Mouse (Mus musculus) MEL (cell line): ENCODE data around the gene Mogat1. TPM values are rescaled to one million over a fixed set of nuclear protein-coding genes. Genes with fewer than 3 reads are reported as not detected.
A peak's percentile ranks its signal among the peaks of the same experiment; 100 is the strongest.

ENCODE experiments used
- DNase-seq: peaks from one replicate; pipeline ENCODE4 v3.0.0; 2011; ENCODE audit warnings: low read depth, low spot score
- H3K27ac ChIP-seq: 2 replicates; pipeline ENCODE4 v1.5.1; 2012; ENCODE audit warnings: low read depth, mild to moderate bottlenecking, control low read depth, low read length, moderate library complexity; ENCODE audit not compliant: control insufficient read depth
- H3K27me3 ChIP-seq, 2 experiments: fragments of 150-350 bp in 1 of 2; sonication (generic) in 1 of 2; 2 replicates each; pipeline ENCODE4 v1.6.1; 2012; ENCODE audit warnings: low read length in 2 of 2, mild to moderate bottlenecking in 2 of 2, improper control_type of control experiment in 1 of 2, moderate library complexity in 1 of 2; ENCODE audit not compliant: insufficient read depth in 2 of 2, control insufficient read depth in 1 of 2
- H3K36me3 ChIP-seq, 2 experiments: 2 replicates each; pipeline ENCODE4 v1.6.1; 2012 to 2014; ENCODE audit warnings: low read length in 2 of 2, improper control_type of control experiment in 1 of 2, inconsistent platforms in 1 of 2, mild to moderate bottlenecking in 1 of 2; ENCODE audit not compliant: insufficient read depth in 2 of 2, control insufficient read depth in 1 of 2
- H3K4me1 ChIP-seq, 2 experiments: fragments of 150-350 bp in 1 of 2; sonication (generic) in 1 of 2; 2 replicates each; pipeline ENCODE4 v1.6.1; 2012; ENCODE audit warnings: low read length in 2 of 2, improper control_type of control experiment in 1 of 2, mild to moderate bottlenecking in 1 of 2; ENCODE audit not compliant: insufficient read depth in 2 of 2, control insufficient read depth in 1 of 2
- H3K4me3 ChIP-seq, 2 experiments: fragments of 150-350 bp in 1 of 2; sonication (generic) in 1 of 2; 2 replicates each; pipeline ENCODE4 v1.5.1; 2012; ENCODE audit warnings: low read depth in 2 of 2, low read length in 2 of 2, mild to moderate bottlenecking in 2 of 2, moderate library complexity in 2 of 2, control low read depth in 1 of 2, improper control_type of control experiment in 1 of 2; ENCODE audit not compliant: control insufficient read depth in 1 of 2, insufficient read depth in 1 of 2
- H3K79me2 ChIP-seq: 2 replicates; pipeline ENCODE4 v1.6.1; 2012; ENCODE audit warnings: mild to moderate bottlenecking, low read length, moderate library complexity; ENCODE audit not compliant: control insufficient read depth, poor library complexity, insufficient read depth
- H3K9ac ChIP-seq: 2 replicates; pipeline ENCODE4 v1.6.1; 2012; ENCODE audit warnings: low read depth, mild to moderate bottlenecking, control low read depth, low read length, moderate library complexity; ENCODE audit not compliant: control insufficient read depth, poor library complexity, severe bottlenecking
- H3K9me3 ChIP-seq: fragments of 150-350 bp; sonication (generic); replicated peaks from 2 replicates; pipeline ENCODE4 v1.6.1; 2012; ENCODE audit warnings: mild to moderate bottlenecking, low read length, improper control_type of control experiment, moderate library complexity; ENCODE audit not compliant: insufficient read depth
- BHLHE40 ChIP-seq: IDR thresholded peaks from 2 replicates; pipeline ENCODE4 v1.6.1; 2012; ENCODE audit warnings: low read depth, mild to moderate bottlenecking, inconsistent platforms, low read length, improper control_type of control experiment, borderline replicate concordance
- CHD1 ChIP-seq: IDR thresholded peaks from 2 replicates; pipeline ENCODE4 v1.6.1; 2012; ENCODE audit warnings: low read depth, mild to moderate bottlenecking, inconsistent platforms, low read length, improper control_type of control experiment
- CHD2 ChIP-seq: IDR thresholded peaks from 2 replicates; pipeline ENCODE4 v1.6.1; 2011; ENCODE audit warnings: low read length, improper control_type of control experiment
- CTCF ChIP-seq, 3 experiments: IDR thresholded peaks in 2 of 3; conservative IDR thresholded peaks in 1 of 3; 2 replicates each; pipeline ENCODE4 v1.5.1; 2011 to 2012; ENCODE audit warnings: low read length in 3 of 3, low read depth in 2 of 3, mild to moderate bottlenecking in 2 of 3, improper control_type of control experiment in 1 of 3, inconsistent platforms in 1 of 3, mixed read lengths in 1 of 3, moderate library complexity in 1 of 3; ENCODE audit not compliant: control insufficient read depth in 1 of 3, insufficient read depth in 1 of 3, poor library complexity in 1 of 3, severe bottlenecking in 1 of 3
- E2F4 ChIP-seq: IDR thresholded peaks from 2 replicates; pipeline ENCODE4 v1.6.1; 2011; ENCODE audit warnings: low read depth, low read length, improper control_type of control experiment, borderline replicate concordance
- GATA1 ChIP-seq: IDR thresholded peaks from 2 replicates; pipeline ENCODE4 v1.6.1; 2011; ENCODE audit warnings: low read depth, low read length, improper control_type of control experiment
- JUND ChIP-seq: IDR thresholded peaks from 2 replicates; pipeline ENCODE4 v1.6.1; 2011; ENCODE audit warnings: low read depth, mild to moderate bottlenecking, improper control_type of control experiment, low read length
- MAFK ChIP-seq: IDR thresholded peaks from 2 replicates; pipeline ENCODE4 v1.6.1; 2011; ENCODE audit warnings: low read depth, mild to moderate bottlenecking, low read length, improper control_type of control experiment, borderline replicate concordance
- MAZ ChIP-seq: IDR thresholded peaks from 2 replicates; pipeline ENCODE4 v1.6.1; 2012; ENCODE audit warnings: low read depth, mild to moderate bottlenecking, inconsistent platforms, low read length, improper control_type of control experiment
- MEF2A ChIP-seq: IDR thresholded peaks from 2 replicates; pipeline ENCODE4 v1.6.1; 2014; ENCODE audit warnings: low read depth, mild to moderate bottlenecking, inconsistent platforms, low read length, improper control_type of control experiment; ENCODE audit not compliant: poor library complexity, insufficient replicate concordance, severe bottlenecking; ENCODE audit errors: extremely low read depth
- MYB ChIP-seq: IDR thresholded peaks from 2 replicates; pipeline ENCODE4 v1.6.1; 2011; ENCODE audit warnings: mild to moderate bottlenecking, low read depth, low read length, improper control_type of control experiment
- MYC ChIP-seq: IDR thresholded peaks from 2 replicates; pipeline ENCODE4 v1.6.1; 2011; ENCODE audit warnings: low read depth, mild to moderate bottlenecking, low read length, improper control_type of control experiment, moderate library complexity
- NRF1 ChIP-seq: IDR thresholded peaks from 2 replicates; pipeline ENCODE4 v1.6.1; 2014; ENCODE audit warnings: low read depth, mild to moderate bottlenecking, inconsistent platforms, low read length, improper control_type of control experiment, moderate library complexity; ENCODE audit not compliant: poor library complexity, insufficient read depth, severe bottlenecking
- POLR2A ChIP-seq, 2 experiments: IDR thresholded peaks; 2 replicates each; pipeline ENCODE4 v1.6.1; 2011 to 2012; ENCODE audit warnings: low read length in 2 of 2, mild to moderate bottlenecking in 2 of 2, control low read depth in 1 of 2, improper control_type of control experiment in 1 of 2, low read depth in 1 of 2, moderate library complexity in 1 of 2; ENCODE audit not compliant: control insufficient read depth in 1 of 2, insufficient read depth in 1 of 2, poor library complexity in 1 of 2
- POLR2AphosphoS2 ChIP-seq: IDR thresholded peaks from 2 replicates; pipeline ENCODE4 v1.6.1; 2011; ENCODE audit warnings: low read length, improper control_type of control experiment
- POLR2AphosphoS5 ChIP-seq: IDR thresholded peaks from 2 replicates; pipeline ENCODE4 v1.6.1; 2012; ENCODE audit warnings: low read depth, borderline replicate concordance, mild to moderate bottlenecking, inconsistent platforms, low read length, moderate library complexity, mixed read lengths
- RAD21 ChIP-seq: IDR thresholded peaks from 2 replicates; pipeline ENCODE4 v1.6.1; 2011; ENCODE audit warnings: mild to moderate bottlenecking, low read depth, low read length, improper control_type of control experiment
- SIN3A ChIP-seq: IDR thresholded peaks from 2 replicates; pipeline ENCODE4 v1.6.1; 2012; ENCODE audit warnings: low read length, improper control_type of control experiment, inconsistent platforms
- SMC3 ChIP-seq: IDR thresholded peaks from 2 replicates; pipeline ENCODE4 v1.6.1; 2011; ENCODE audit warnings: low read depth, low read length, improper control_type of control experiment
- TAL1 ChIP-seq: IDR thresholded peaks from 2 replicates; pipeline ENCODE4 v1.6.1; 2012; ENCODE audit warnings: mild to moderate bottlenecking, inconsistent platforms, low read length, moderate library complexity, mixed read lengths
- TBP ChIP-seq: IDR thresholded peaks from 2 replicates; pipeline ENCODE4 v1.8.0; 2011; ENCODE audit warnings: low read depth, low read length, improper control_type of control experiment
- TCF12 ChIP-seq: IDR thresholded peaks from 2 replicates; pipeline ENCODE4 v1.6.1; 2014; ENCODE audit warnings: low read depth, mild to moderate bottlenecking, inconsistent platforms, low read length, improper control_type of control experiment, moderate library complexity
- UBTF ChIP-seq: IDR thresholded peaks from 2 replicates; pipeline ENCODE4 v1.6.1; 2012; ENCODE audit warnings: low read depth, mild to moderate bottlenecking, inconsistent platforms, low read length, improper control_type of control experiment, moderate library complexity, borderline replicate concordance; ENCODE audit not compliant: insufficient read depth
- USF1 ChIP-seq: IDR thresholded peaks from 2 replicates; pipeline ENCODE4 v1.6.1; 2014; ENCODE audit warnings: low read depth, mild to moderate bottlenecking, inconsistent platforms, low read length, improper control_type of control experiment, moderate library complexity
- USF2 ChIP-seq, 2 experiments: IDR thresholded peaks; 2 replicates each; pipeline ENCODE4 v1.6.1; 2011 to 2012; ENCODE audit warnings: improper control_type of control experiment in 2 of 2, low read length in 2 of 2, borderline replicate concordance in 1 of 2, inconsistent platforms in 1 of 2, low read depth in 1 of 2, mild to moderate bottlenecking in 1 of 2; ENCODE audit not compliant: insufficient read depth in 1 of 2
- ZC3H11A ChIP-seq: IDR thresholded peaks from 2 replicates; pipeline ENCODE4 v1.6.1; 2012; ENCODE audit warnings: low read depth, mild to moderate bottlenecking, inconsistent platforms, low read length, improper control_type of control experiment
- ZKSCAN1 ChIP-seq: IDR thresholded peaks from 2 replicates; pipeline ENCODE4 v1.6.1; 2012; ENCODE audit warnings: low read depth, mild to moderate bottlenecking, inconsistent platforms, low read length, improper control_type of control experiment, moderate library complexity
- ZMIZ1 ChIP-seq: IDR thresholded peaks from 2 replicates; pipeline ENCODE4 v1.6.1; 2012; ENCODE audit warnings: low read depth, mild to moderate bottlenecking, inconsistent platforms, low read length, improper control_type of control experiment, moderate library complexity
- ZNF384 ChIP-seq: IDR thresholded peaks from 2 replicates; pipeline ENCODE4 v1.6.1; 2012; ENCODE audit warnings: low read depth, mild to moderate bottlenecking, inconsistent platforms, low read length, improper control_type of control experiment
- polyA plus RNA-seq, 2 experiments: library from polyadenylated mRNA; stranded (reverse) in 1 of 2; unstranded in 1 of 2; fragments of >175 nt in 1 of 2; fragments of >200 nt in 1 of 2; gene quantifications; 2 replicates each; pipeline versions ENCODE4 v1.2.1 to v1.2.4; 2012; ENCODE audit warnings: low replicate concordance in 2 of 2, low read depth in 1 of 2; ENCODE audit not compliant: insufficient read length in 2 of 2, insufficient read depth in 1 of 2, missing spikeins in 1 of 2
- total RNA-seq: library from RNA; depleted of rRNA; stranded (reverse); fragments of 300-350 nt; gene quantifications from 2 replicates; pipeline ENCODE4 v1.2.3, GENCODE M21; 2012; rRNA removed

The Mogat1 gene
- total RNA-seq, result not detected in 2 replicates
- polyA plus RNA-seq, result not detected

DNA sequence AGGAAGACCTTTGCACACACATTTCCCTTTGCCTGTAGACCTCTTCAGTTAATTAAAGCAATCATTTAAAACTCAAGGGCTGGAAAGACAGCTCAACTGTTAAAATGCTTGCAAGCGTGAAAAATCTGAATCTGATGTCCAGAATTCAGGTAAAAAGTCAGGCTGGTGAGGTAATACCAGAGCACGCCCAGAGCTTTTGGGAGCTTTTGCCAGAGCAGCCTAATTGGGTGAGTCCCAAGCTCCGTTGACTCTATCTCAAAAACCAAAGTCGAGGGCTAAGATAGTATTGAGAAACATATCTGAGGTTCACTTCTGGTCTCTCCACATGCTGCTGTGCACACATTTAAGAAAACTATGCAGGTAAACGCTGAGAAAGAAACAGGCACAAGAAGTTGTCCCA, at the start of gene Mogat1:
Mogat1 (plus strand) TSS at position 130 of the 400 bp plus-strand sequence.
- Histone ChIP-seq H3K9ac (no peak within 1 kb of the TSS), H3K79me2 (no peaks in the 10 kb centered on the region), H3K27ac (no peak within 1 kb of the TSS), H3K4me3 (no peak within 1 kb of the TSS), H3K4me1 (no peaks in the 10 kb centered on the region), H3K36me3 (no peaks in the 10 kb centered on the region), H3K27me3 (no peaks in the 10 kb centered on the region), H3K9me3 (no peaks in the 10 kb centered on the region)
- TF ChIP-seq ZNF384 (no peak), MAZ (no peak), GATA1 (no peak), TAL1 (no peak), E2F4 (no peak), USF2 (IDR thresholded peaks at IDR 0.05; ENCODE audit: borderline replicate concordance in 1 of 2, insufficient read depth in 1 of 2, low read depth in 1 of 2, low read length in 2 of 2) (no peak), CHD2 (no peak), TBP (no peak), POLR2AphosphoS2 (no peak), SIN3A (no peak), UBTF (no peak), ZKSCAN1 (no peak), NRF1 (no peak), CHD1 (no peak), BHLHE40 (no peak), SMC3 (no peak), MEF2A (no peak), CTCF (IDR thresholded peaks at IDR 0.05 in 2 of 3, conservative IDR thresholded peaks at IDR 0.05 in 1 of 3; ENCODE audit: control insufficient read depth in 1 of 3, insufficient read depth in 1 of 3, low read depth in 2 of 3, low read length in 3 of 3, poor library complexity in 1 of 3, severe bottlenecking in 1 of 3) (no peak), POLR2A (IDR thresholded peaks at IDR 0.05; ENCODE audit: control insufficient read depth in 1 of 2, insufficient read depth in 1 of 2, low read depth in 1 of 2, low read length in 2 of 2, poor library complexity in 1 of 2) (no peak)
- no peak for DNase-seq

DNA sequence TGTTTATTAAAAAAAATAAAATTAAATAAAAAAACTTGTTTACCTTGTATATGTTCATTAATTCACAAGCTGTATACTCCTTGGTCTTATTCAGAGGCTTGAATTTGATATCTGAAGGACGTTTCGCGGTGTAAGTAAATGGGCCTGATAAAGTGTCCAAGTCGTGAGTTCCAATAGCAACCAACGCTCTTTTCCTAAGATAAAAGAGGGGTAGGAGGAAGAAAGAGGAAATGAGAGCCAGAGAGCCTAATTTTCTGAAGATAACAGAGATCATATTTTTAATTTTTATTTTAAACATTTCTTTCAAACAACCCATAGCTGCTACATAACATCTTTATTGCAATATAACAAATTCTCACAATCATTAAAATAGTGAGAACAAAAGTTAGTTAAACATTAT, 38.4 kb upstream of the Mogat1 start:
- H3K79me2 ChIP-seq, result no peaks in the 10 kb centered on the region
- peaks cover 14 to 32% of the 10 kb centered on the region in 2 experiments for H3K36me3 ChIP-seq
- no peak overlapping the region for H3K9ac ChIP-seq
- no peaks in the 10 kb centered on the region for H3K9me3 ChIP-seq
- H3K4me3 ChIP-seq, result no peak overlapping the region
- H3K27me3 ChIP-seq, result no peaks in the 10 kb centered on the region
- peak; percentile 59 for DNase-seq
- peaks cover 5 to 20% of the 10 kb centered on the region in 2 experiments; a peak in 3 of 4 replicates for H3K4me1 ChIP-seq
- peak overlapping the region; percentile 75 for H3K27ac ChIP-seq
- TF ChIP-seq ZC3H11A (no peak), NRF1 (no peak), JUND (no peak), ZNF384 (no peak), CHD2 (no peak), GATA1 (peak; percentile 83), RAD21 (no peak), MEF2A (no peak), ZMIZ1 (no peak), MAFK (no peak), TBP (no peak), TCF12 (0 out of 2 replicates have a peak, but pooled peaks have one; percentile 33), MYC (no peak), MYB (no peak), POLR2AphosphoS2 (no peak), USF1 (no peak), SIN3A (peak; percentile 39; the same call in 1 of the 2 replicates), POLR2AphosphoS5 (no peak), ZKSCAN1 (no peak), E2F4 (no peak), USF2 (IDR thresholded peaks at IDR 0.05; ENCODE audit: borderline replicate concordance in 1 of 2, insufficient read depth in 1 of 2, low read depth in 1 of 2, low read length in 2 of 2) (no peak)
